Mouse (Mus musculus): ENCODE data around the gene Tmem270.

DNA sequence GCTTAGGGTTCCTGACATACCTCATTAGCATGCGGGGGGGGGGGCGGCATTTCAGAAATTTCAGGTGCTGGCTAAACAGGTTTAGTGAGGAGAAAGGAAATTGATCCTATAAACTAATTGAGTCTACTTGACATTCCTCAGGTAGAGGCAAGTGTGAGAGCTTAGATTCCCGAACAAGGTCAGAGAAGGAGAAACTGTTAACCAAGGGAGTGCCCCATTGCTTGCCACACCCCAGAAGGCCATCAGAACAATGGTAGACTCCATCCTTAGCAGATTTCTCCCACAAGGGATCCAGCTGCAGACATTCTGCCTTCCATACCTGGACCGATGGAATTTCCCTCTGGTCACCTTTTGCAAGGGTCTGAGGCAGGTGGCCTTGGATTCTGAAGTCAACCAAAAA lies 20.2 kb upstream of the Tmem270 start:
- TF ChIP-seq POLR2A (IDR thresholded peaks at IDR 0.05; ENCODE audit: low read depth, low read length) (no peak), CTCF (IDR thresholded peaks at IDR 0.05; ENCODE audit: extremely low read depth, insufficient read depth, insufficient read length, insufficient replicate concordance) (no peak)
